Mouse (Mus musculus) gastrocnemius, adult 8-10 months (tissue): ENCODE results near the gene Slc29a1. TPM values are rescaled to one million over a fixed set of nuclear protein-coding genes. Genes with fewer than 3 reads are reported as not detected.
A peak's percentile ranks its signal among the peaks of the same experiment; 100 is the strongest.

Experiments
- DNase-seq, 2 experiments: peaks; one replicate each; pipeline ENCODE4 v3.0.0; 2022; ENCODE audit warnings: low spot score in 2 of 2
- total RNA-seq, 4 experiments: library from RNA; stranded (reverse); gene quantifications; 2 replicates each; pipeline ENCODE4 v1.2.4; 2022

Gene Slc29a1
- total RNA-seq, 4 experiments from 2014 or later, result 26.6 to 31.2 (median 27.2) TPM

- peak; percentile 52 to 53 for DNase-seq
These were observed 27.0 kb downstream of the Slc29a1 start for GRCm38 (mm10) chr17:45572103-45573086.

GRCm38 (mm10) chr17:45569999-45570398 lies 29.4 kb downstream of the Slc29a1 start:
- DNase-seq, result no peak

GRCm38 (mm10) chr17:45568990-45569389 lies 30.4 kb downstream of the Slc29a1 start:
- DNase-seq, result no peak

- DNase-seq, result no peak
These were observed 32.2 kb downstream of the Slc29a1 start for GRCm38 (mm10) chr17:45567162-45567601.

- no peak for DNase-seq
These were observed 32.8 kb downstream of the Slc29a1 start for GRCm38 (mm10) chr17:45566360-45567161.

GRCm38 (mm10) chr17:45566031-45566359 lies 33.4 kb downstream of the Slc29a1 start:
- no peak for DNase-seq

- DNase-seq, result no peak
These were observed 34.3 kb downstream of the Slc29a1 start for GRCm38 (mm10) chr17:45565103-45565502.

GRCm38 (mm10) chr17:45564531-45565084 lies 34.8 kb downstream of the Slc29a1 start:
- DNase-seq, result no peak

- peak; percentile 86 to 88 for DNase-seq
These were observed 35.5 kb downstream of the Slc29a1 start, which contains the start of gene Slc35b2 for GRCm38 (mm10) chr17:45563655-45564530. Slc35b2 (plus strand) TSS chr17:45563874.

GRCm38 (mm10) chr17:45563216-45563615 lies 36.2 kb downstream of the Slc29a1 start:
- no peak for DNase-seq

GRCm38 (mm10) chr17:45559732-45560525 lies 39.5 kb downstream of the Slc29a1 start:
- DNase-seq, result no peak

- no peak for DNase-seq
These were observed 41.2 kb downstream of the Slc29a1 start for GRCm38 (mm10) chr17:45557998-45558862.

GRCm38 (mm10) chr17:45557246-45557824 lies 42.1 kb downstream of the Slc29a1 start:
- DNase-seq, result no peak

GRCm38 (mm10) chr17:45556514-45557245 lies 42.7 kb downstream of the Slc29a1 start:
- no peak for DNase-seq

- no peak for DNase-seq
These were observed 43.3 kb downstream of the Slc29a1 start for GRCm38 (mm10) chr17:45556107-45556489.

- peak; percentile 89 to 92 for DNase-seq
These were observed 43.8 kb downstream of the Slc29a1 start, which contains the start of gene Nfkbie for GRCm38 (mm10) chr17:45555452-45556106. Nfkbie (plus strand) TSS chr17:45555703.

GRCm38 (mm10) chr17:45554420-45554819 lies 45.0 kb downstream of the Slc29a1 start:
- DNase-seq, result no peak
